ENCODE assay signal across 8 mouse cellular contexts in genomic region chr4:57153838-57154237, GRCm38 (mm10). TPM values are rescaled to one million over a fixed set of nuclear protein-coding genes. Genes with fewer than 3 reads are reported as not detected.
DNase-seq lines count a peak whose midpoint lies in the region; ATAC-seq and TF ChIP-seq lines count a peak whose summit lies in the region.

No protein-coding gene starts in this region.

- ATAC-seq in intestine, embryonic 15.5 days = peak; percentile 81
- peak; percentile 25 for ATAC-seq in liver, postnatal 0 days

- no peaks in the 10 kb centered on the region for H3K27me3 ChIP-seq in intestine, embryonic 15.5 days (replicated peaks)
- H3K27me3 ChIP-seq in liver, postnatal 0 days (ENCODE audit: insufficient read depth, low read length) = no peaks in the 10 kb centered on the region

- H3K36me3 ChIP-seq in intestine, embryonic 15.5 days = no peaks in the 10 kb centered on the region
- no peaks in the 10 kb centered on the region for H3K36me3 ChIP-seq in liver, postnatal 0 days (replicated peaks; ENCODE audit: insufficient read depth, low read length)

- no peak for TF ChIP-seq CTCF in liver, postnatal 0 days (IDR thresholded peaks at IDR 0.05; ENCODE audit: low read depth)

- H3K9ac ChIP-seq in intestine, embryonic 15.5 days = peak overlapping the region; percentile 26; the same call in 1 of the 2 replicates
- no peak overlapping the region for H3K9ac ChIP-seq in liver, postnatal 0 days (replicated peaks)

- peaks cover 27% of the 10 kb centered on the region for H3K4me1 ChIP-seq in intestine, embryonic 15.5 days (replicated peaks)
- H3K4me1 ChIP-seq in liver, postnatal 0 days (ENCODE audit: insufficient read depth) = peaks cover 7% of the 10 kb centered on the region

- H3K4me3 ChIP-seq in intestine, embryonic 15.5 days (replicated peaks) = no peak overlapping the region
- H3K4me3 ChIP-seq in liver, postnatal 0 days (ENCODE audit: low read depth, low read length) = 0 out of 2 replicates have a peak overlapping the region, but pooled peaks have one; percentile 19

- H3K9me3 ChIP-seq in intestine, embryonic 15.5 days = no peaks in the 10 kb centered on the region
- no peaks in the 10 kb centered on the region for H3K9me3 ChIP-seq in liver, postnatal 0 days (ENCODE audit: low read length)

- no peak for TF ChIP-seq EP300 in liver, postnatal 0 days (IDR thresholded peaks at IDR 0.05; ENCODE audit: low read depth)

- H3K27ac ChIP-seq in intestine, embryonic 15.5 days = peak overlapping the region; percentile 92
- 0 out of 2 replicates have a peak overlapping the region, but pooled peaks have one; percentile 11 for H3K27ac ChIP-seq in liver, postnatal 0 days (ENCODE audit: low read depth)

- DNase-seq in embryo, embryonic 10 days (ENCODE audit: low spot score) = peak; percentile 48
- DNase-seq in embryo, embryonic 11 days = no peak
- DNase-seq in adipocyte (ENCODE audit: low spot score) = peak; percentile 50
- no peak for DNase-seq in liver, postnatal 0 days
- no peak for DNase-seq in c-Kit-positive CD71-positive TER-119-positive erythroid progenitor cells, embryonic 14.5 days (ENCODE audit: low spot score)
- no peak for DNase-seq in thymus, adult 18-20 months
- DNase-seq in urinary bladder, postnatal 4 days (ENCODE audit: low spot score in 2 of 2) = no peak

- 34% methylated on average over 8 of the region's 8 CpGs for WGBS in intestine, embryonic 15.5 days
- WGBS in liver, postnatal 0 days (ENCODE audit: insufficient replicate concordance) = 53% methylated on average over 8 of the region's 8 CpGs

- peak overlapping the region; percentile 51 for H3K4me2 ChIP-seq in intestine, embryonic 15.5 days (replicated peaks)
- peak overlapping the region; percentile 61 for H3K4me2 ChIP-seq in liver, postnatal 0 days (ENCODE audit: low read depth, low read length)

RNA-seq across cellular contexts. Expression of gene Epb41l4b, which starts 10.6 kb away (rescaled TPM):
- polyA plus RNA-seq in intestine, embryonic 15.5 days (2015; fragmentation: Nextera tagmentation; extraction: Ambion mirVana) = 22.2 and 23.4 TPM in 2 replicates
- 6.7 and 8.4 TPM in 2 replicates for polyA plus RNA-seq in liver, postnatal 0 days (2015; fragmentation: Nextera tagmentation; extraction: Ambion mirVana)

Comparison
In these comparisons a context has a peak if more than half of its experiments do, and no peak if none do; other contexts are left out.
1. DNase-seq: peak in embryo, embryonic 10 days (single experiment) and adipocyte (single experiment); none in embryo, embryonic 11 days (single experiment), liver, postnatal 0 days (single experiment), c-Kit-positive CD71-positive TER-119-positive erythroid progenitor cells, embryonic 14.5 days (single experiment), thymus, adult 18-20 months (0 of 2) and urinary bladder, postnatal 4 days (0 of 2).